In the genomic region with DNA sequence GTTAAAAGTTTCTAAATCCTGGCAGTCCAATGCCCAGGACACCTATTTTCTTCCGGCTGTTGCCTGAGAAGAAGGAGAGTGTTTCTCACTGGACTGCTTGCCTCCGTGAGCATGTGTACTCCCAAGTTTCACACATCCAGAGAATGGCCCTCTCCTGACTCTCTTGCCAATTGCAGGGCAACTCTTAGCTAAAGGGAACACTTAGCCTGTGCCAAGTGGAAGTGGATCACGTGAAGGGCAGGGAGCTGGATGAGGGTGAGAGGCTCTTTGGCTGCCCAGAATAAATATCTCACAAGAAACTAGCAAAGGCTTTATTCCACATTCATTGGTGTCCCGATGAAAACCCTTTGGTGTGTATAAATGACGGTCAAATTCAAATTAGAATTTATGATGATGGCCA, we compare ENCODE assay signal across 24 mouse cellular contexts.
DNase-seq lines count a peak whose midpoint lies in the region; ATAC-seq and TF ChIP-seq lines count a peak whose summit lies in the region.
"Had no signal": no experiment of that assay in that cellular context is flagged by ENCODE, and none has a peak within 500 bp of the region (broad histone marks: within the 10 kb centered on the region; RNA-seq: fewer than 3 reads in every experiment).

No protein-coding gene starts in this region.

- no peaks in the 10 kb centered on the region for H3K4me1 ChIP-seq in lung, adult 2 months (ENCODE audit: control insufficient read depth, insufficient read depth, low read length)
- no peaks in the 10 kb centered on the region for H3K4me1 ChIP-seq in hindbrain, embryonic 11.5 days (replicated peaks; ENCODE audit: control insufficient read depth, insufficient read depth, low read length)
- H3K4me1 ChIP-seq: embryonic facial prominence, embryonic 12.5 days; forebrain, embryonic 12.5 days; heart, embryonic 15.5 days; hindbrain, embryonic 12.5 days had no signal

- H3K36me3 ChIP-seq in hindbrain, embryonic 11.5 days (ENCODE audit: control insufficient read depth, insufficient read depth, low read length): no peaks in the 10 kb centered on the region
- H3K36me3 ChIP-seq: embryonic facial prominence, embryonic 12.5 days; forebrain, embryonic 12.5 days; heart, embryonic 15.5 days; hindbrain, embryonic 12.5 days had no signal

- no peaks in the 10 kb centered on the region for H3K27me3 ChIP-seq in hindbrain, embryonic 11.5 days (ENCODE audit: control insufficient read depth, insufficient read depth, low read length)
- H3K27me3 ChIP-seq: CH12.LX; embryonic facial prominence, embryonic 12.5 days; forebrain, embryonic 12.5 days; heart, embryonic 15.5 days; hindbrain, embryonic 12.5 days had no signal

- peak; percentile 93 for DNase-seq in heart, adult 11 months
- no peak for DNase-seq in heart, postnatal 4 days
- peak; percentile 66 for DNase-seq in adipocyte (ENCODE audit: low spot score)
- DNase-seq in lung, adult 2 months: peak; percentile 23
- DNase-seq in lung, postnatal 14 days: peak; percentile 36
- no peak for DNase-seq in layer of hippocampus, postnatal 25 days (ENCODE audit: extremely low spot score in 1 of 2, low spot score in 1 of 2)
- no peak for DNase-seq in hindbrain, embryonic 11.5 days (ENCODE audit: low spot score)
- DNase-seq: adrenal gland, adult 2 months; cerebellum, adult 11 months; cerebellum, adult 9-10 months; cerebellum, postnatal 25 days; gastrocnemius, postnatal 25 days had no signal

- no peak overlapping the region for H3K4me2 ChIP-seq in hindbrain, embryonic 11.5 days (replicated peaks; ENCODE audit: low read depth, low read length)
- H3K4me2 ChIP-seq: embryonic facial prominence, embryonic 12.5 days; forebrain, embryonic 12.5 days; heart, embryonic 11.5 days; heart, embryonic 15.5 days; hindbrain, embryonic 12.5 days had no signal

- no peak for TF ChIP-seq CTCF in lung, adult 2 months (IDR thresholded peaks at IDR 0.05; ENCODE audit: insufficient read depth, low read length)

- no peak for TF ChIP-seq POLR2A in lung, adult 2 months (IDR thresholded peaks at IDR 0.05; ENCODE audit: borderline replicate concordance, extremely low read depth, low read depth, low read length)

- no peak overlapping the region for H3K4me3 ChIP-seq in lung, adult 2 months (replicated peaks; ENCODE audit: extremely low read depth, low read depth, low read length)
- no peak overlapping the region for H3K4me3 ChIP-seq in hindbrain, embryonic 11.5 days (ENCODE audit: low read depth, low read length)
- H3K4me3 ChIP-seq: embryonic facial prominence, embryonic 12.5 days; forebrain, embryonic 12.5 days; heart, embryonic 15.5 days; hindbrain, embryonic 12.5 days had no signal

- no peak overlapping the region for H3K9ac ChIP-seq in hindbrain, embryonic 11.5 days (ENCODE audit: low read depth, low read length)
- H3K9ac ChIP-seq: embryonic facial prominence, embryonic 12.5 days; forebrain, embryonic 12.5 days; heart, embryonic 15.5 days; hindbrain, embryonic 12.5 days had no signal

- 66% methylated on average over 5 of the region's 5 CpGs for WGBS in lung, adult 2 months
- 89% methylated on average over 5 of the region's 5 CpGs for WGBS in hindbrain, embryonic 11.5 days

- no peak for ATAC-seq in erythroblast, adult 5-6 weeks (replicated peaks; ENCODE audit: low FRiP score, poor library complexity, severe bottlenecking)
- no peak for ATAC-seq in hindbrain, embryonic 11.5 days (ENCODE audit: low FRiP score)
- ATAC-seq: activated CD4-positive, CD25-positive, alpha-beta regulatory T cell, adult 4 months; forebrain, embryonic 16.5 days; hindbrain, embryonic 16.5 days; inflammation-experienced regulatory T-cells, adult 6 months; Patski had no signal

- no peaks in the 10 kb centered on the region for H3K9me3 ChIP-seq in hindbrain, embryonic 11.5 days (ENCODE audit: control insufficient read depth, low read length)
- H3K9me3 ChIP-seq: embryonic facial prominence, embryonic 12.5 days; forebrain, embryonic 12.5 days; heart, embryonic 15.5 days; hindbrain, embryonic 12.5 days had no signal

- no peak overlapping the region for H3K27ac ChIP-seq in hindbrain, embryonic 11.5 days (ENCODE audit: low read depth, low read length)
- H3K27ac ChIP-seq: embryonic facial prominence, embryonic 12.5 days; forebrain, embryonic 12.5 days; heart, embryonic 15.5 days; hindbrain, embryonic 12.5 days had no signal

Comparison
In these comparisons a context has a peak if more than half of its experiments do, and no peak if none do; other contexts are left out.
1. DNase-seq: peak in heart, adult 11 months (single experiment), adipocyte (single experiment), lung, adult 2 months (single experiment) and lung, postnatal 14 days (single experiment); none in heart, postnatal 4 days (single experiment), layer of hippocampus, postnatal 25 days (0 of 2) and hindbrain, embryonic 11.5 days (single experiment).